Comparison of ENCODE assay signal across 11 mouse cellular contexts in genomic region chr8:57837384-57837783, GRCm38 (mm10).
DNase-seq lines count a peak whose midpoint lies in the region; ATAC-seq and TF ChIP-seq lines count a peak whose summit lies in the region.
"Had no signal": no experiment of that assay in that cellular context is flagged by ENCODE, and none has a peak within 500 bp of the region (broad histone marks: within the 10 kb centered on the region; RNA-seq: fewer than 3 reads in every experiment).

No protein-coding gene starts in this region.

- H3K4me1 ChIP-seq in heart, embryonic 14.5 days (ENCODE audit: control insufficient read depth in 2 of 2, insufficient read depth in 2 of 2, low read length in 2 of 2), result no peaks in the 10 kb centered on the region
- 0 out of 2 replicates have a peak, but pooled peaks cover 3% of the 10 kb centered on the region for H3K4me1 ChIP-seq in heart, embryonic 10.5 days
- H3K4me1 ChIP-seq in forebrain, postnatal 0 days (ENCODE audit: insufficient read depth), result peaks cover 3% of the 10 kb centered on the region; the same call in 1 of the 2 replicates
- H3K4me1 ChIP-seq in thymus, adult 2 months (replicated peaks; ENCODE audit: control insufficient read depth, insufficient read depth, low read length), result no peaks in the 10 kb centered on the region

- H3K36me3 ChIP-seq in heart, embryonic 14.5 days (ENCODE audit: control insufficient read depth, insufficient read depth, low read length), result no peaks in the 10 kb centered on the region
- no peaks in the 10 kb centered on the region for H3K36me3 ChIP-seq in heart, embryonic 10.5 days
- H3K36me3 ChIP-seq in forebrain, postnatal 0 days (ENCODE audit: insufficient read depth), result no peaks in the 10 kb centered on the region
- no peaks in the 10 kb centered on the region for H3K36me3 ChIP-seq in thymus, adult 2 months (ENCODE audit: control insufficient read depth, insufficient read depth, low read length)

- H3K9me3 ChIP-seq in heart, embryonic 14.5 days (ENCODE audit: control insufficient read depth, low read length), result no peaks in the 10 kb centered on the region
- no peaks in the 10 kb centered on the region for H3K9me3 ChIP-seq in heart, embryonic 10.5 days
- H3K9me3 ChIP-seq in forebrain, postnatal 0 days (ENCODE audit: low read length), result no peaks in the 10 kb centered on the region

- no peak overlapping the region for H3K4me3 ChIP-seq in heart, embryonic 14.5 days (ENCODE audit: control insufficient read depth in 1 of 2, insufficient read depth in 1 of 2, low read depth in 1 of 2, low read length in 2 of 2)
- H3K4me3 ChIP-seq in heart, embryonic 10.5 days, result no peak overlapping the region; the same call in 1 of the 2 replicates
- H3K4me3 ChIP-seq in forebrain, postnatal 0 days (ENCODE audit: low read depth, low read length), result no peak overlapping the region
- no peak overlapping the region for H3K4me3 ChIP-seq in thymus, adult 2 months (ENCODE audit: control insufficient read depth, insufficient read depth, low read length)
- H3K4me3 ChIP-seq: heart, adult 2 months had no signal

- no peak overlapping the region for H3K9ac ChIP-seq in heart, embryonic 14.5 days (ENCODE audit: low read length)
- no peak overlapping the region for H3K9ac ChIP-seq in forebrain, postnatal 0 days

- no peak for TF ChIP-seq CTCF in forebrain, postnatal 0 days (IDR thresholded peaks at IDR 0.05; ENCODE audit: low read depth)
- no peak for TF ChIP-seq CTCF in thymus, adult 2 months (IDR thresholded peaks at IDR 0.05; ENCODE audit: borderline replicate concordance, control insufficient read depth, extremely low read depth, insufficient read depth, low read length, poor library complexity)

- ATAC-seq in heart, embryonic 14.5 days (ENCODE audit: insufficient number of reproducible peaks, insufficient read depth, low FRiP score, low read depth), result no peak
- no peak for ATAC-seq in forebrain, postnatal 0 days

- no peaks in the 10 kb centered on the region for H3K27me3 ChIP-seq in heart, embryonic 14.5 days (ENCODE audit: control insufficient read depth, insufficient read depth, low read length)
- H3K27me3 ChIP-seq in heart, embryonic 10.5 days (ENCODE audit: insufficient read depth, poor library complexity, severe bottlenecking), result no peaks in the 10 kb centered on the region
- H3K27me3 ChIP-seq in forebrain, postnatal 0 days (ENCODE audit: insufficient read depth, low read length), result no peaks in the 10 kb centered on the region
- H3K27me3 ChIP-seq in thymus, adult 2 months (ENCODE audit: control insufficient read depth, insufficient read depth, low read length), result no peaks in the 10 kb centered on the region

- no peak overlapping the region for H3K27ac ChIP-seq in heart, embryonic 14.5 days (replicated peaks in 1 of 2; ENCODE audit: control insufficient read depth in 1 of 2, insufficient read depth in 1 of 2, low read depth in 2 of 2, low read length in 2 of 2)
- H3K27ac ChIP-seq in heart, embryonic 10.5 days, result no peak overlapping the region
- H3K27ac ChIP-seq in forebrain, postnatal 0 days (ENCODE audit: low read depth, low read length), result no peak overlapping the region
- no peak overlapping the region for H3K27ac ChIP-seq in thymus, adult 2 months (ENCODE audit: control insufficient read depth, insufficient read depth, low read length)
- H3K27ac ChIP-seq: heart, adult 2 months had no signal

- TF ChIP-seq POLR2A in thymus, adult 2 months (IDR thresholded peaks at IDR 0.05; ENCODE audit: control insufficient read depth, extremely low read depth, insufficient read depth, low read length, poor library complexity), result no peak

- no peak for DNase-seq in heart, embryonic 10.5 days (ENCODE audit: low spot score)
- peak; percentile 71 for DNase-seq in brain, adult 2 months (ENCODE audit: low read depth, low spot score)
- DNase-seq in cerebellum, adult 9-10 months, result peak; percentile 73
- DNase-seq in forebrain, postnatal 0 days, result no peak
- DNase-seq in thymus, adult 18-20 months, result no peak
- no peak for DNase-seq in thymus, adult 2 months
- DNase-seq: heart, adult 2 months; kidney, adult 11 months; liver; lung, postnatal 10 days had no signal

- 52% methylated on average over 8 of the region's 8 CpGs for WGBS in heart, embryonic 14.5 days
- 68% methylated on average over 8 of the region's 8 CpGs for WGBS in heart, embryonic 10.5 days
- WGBS in forebrain, postnatal 0 days, result 29% methylated on average over 8 of the region's 8 CpGs
- 75% methylated on average over 8 of the region's 8 CpGs for WGBS in thymus, adult 2 months

- peak overlapping the region; percentile 33 for H3K4me2 ChIP-seq in heart, embryonic 14.5 days (ENCODE audit: low read length)
- peak overlapping the region; percentile 23 for H3K4me2 ChIP-seq in forebrain, postnatal 0 days (ENCODE audit: low read depth)

Comparison
In these comparisons a context has a peak if more than half of its experiments do, and no peak if none do; other contexts are left out.
1. DNase-seq: peak in brain, adult 2 months (single experiment) and cerebellum, adult 9-10 months (single experiment); none in heart, embryonic 10.5 days (single experiment), forebrain, postnatal 0 days (single experiment), thymus, adult 18-20 months (0 of 2) and thymus, adult 2 months (single experiment).